Mouse (Mus musculus): Measurements from ENCODE around the gene Syt7. TPM values are rescaled to one million over a fixed set of nuclear protein-coding genes. Genes with fewer than 3 reads are reported as not detected.

Gene Syt7
- total RNA-seq, 2 experiments from 2014 or later: 315 to 321 TPM

GRCm38 (mm10) chr19:10413701-10414242 is 24.9 kb downstream of the Syt7 start:
- H3K27ac ChIP-seq: no peak overlapping the region
- no peak for TF ChIP-seq CTCF (conservative IDR thresholded peaks at IDR 0.05)

GRCm38 (mm10) chr19:10415508-10415907 is 26.6 kb downstream of the Syt7 start:
- no peak for TF ChIP-seq CTCF (conservative IDR thresholded peaks at IDR 0.05)
- Histone ChIP-seq H3K27ac (no peak overlapping the region), H3K4me3 (no peak overlapping the region)
- no peak for DNase-seq (ENCODE audit: low spot score in 2 of 2)

More at GRCm38 (mm10) chr19:10413701-10414242, 24.9 kb downstream of the Syt7 start:
- DNase-seq (ENCODE audit: low spot score in 2 of 2): no peak
- H3K4me3 ChIP-seq: no peak overlapping the region; the same call in 1 of the 2 replicates

- DNase-seq (ENCODE audit: low spot score in 2 of 2): no peak
- Histone ChIP-seq H3K4me3 (no peak overlapping the region), H3K27ac (peak overlapping the region; percentile 68)
- no peak for TF ChIP-seq CTCF (conservative IDR thresholded peaks at IDR 0.05)
These were observed 28.0 kb downstream of the Syt7 start for GRCm38 (mm10) chr19:10416889-10417288.

- Histone ChIP-seq H3K27ac (peak overlapping the region; percentile 68), H3K4me3 (no peak overlapping the region)
- no peak for TF ChIP-seq CTCF (conservative IDR thresholded peaks at IDR 0.05)
- DNase-seq (ENCODE audit: low spot score in 2 of 2): no peak
These were observed 28.5 kb downstream of the Syt7 start for GRCm38 (mm10) chr19:10417436-10417835.

GRCm38 (mm10) chr19:10421986-10422976 is 33.4 kb downstream of the Syt7 start:
- Histone ChIP-seq H3K4me3 (no peak overlapping the region), H3K27ac (no peak overlapping the region)
- no peak for TF ChIP-seq CTCF (conservative IDR thresholded peaks at IDR 0.05)
- no peak for DNase-seq (ENCODE audit: low spot score in 2 of 2)

GRCm38 (mm10) chr19:10424751-10425150 is 35.9 kb downstream of the Syt7 start:
- Histone ChIP-seq H3K27ac (no peak overlapping the region), H3K4me3 (no peak overlapping the region)
- DNase-seq (ENCODE audit: low spot score in 2 of 2): no peak
- TF ChIP-seq CTCF (conservative IDR thresholded peaks at IDR 0.05): no peak

GRCm38 (mm10) chr19:10425484-10426270 is 36.8 kb downstream of the Syt7 start:
- Histone ChIP-seq H3K27ac (peak overlapping the region; percentile 32; the same call in 1 of the 2 replicates), H3K4me3 (no peak overlapping the region)
- no peak for TF ChIP-seq CTCF (conservative IDR thresholded peaks at IDR 0.05)
- DNase-seq (ENCODE audit: low spot score in 2 of 2): no peak

- TF ChIP-seq CTCF (conservative IDR thresholded peaks at IDR 0.05): no peak
- peak overlapping the region; percentile 32; the same call in 1 of the 2 replicates for H3K27ac ChIP-seq
- no peak for DNase-seq (ENCODE audit: low spot score in 2 of 2)
- no peak overlapping the region for H3K4me3 ChIP-seq
These were observed 37.4 kb downstream of the Syt7 start for GRCm38 (mm10) chr19:10426312-10426711.

- no peak for DNase-seq (ENCODE audit: low spot score in 2 of 2)
- no peak for TF ChIP-seq CTCF (conservative IDR thresholded peaks at IDR 0.05)
- H3K4me3 ChIP-seq: no peak overlapping the region
- H3K27ac ChIP-seq: no peak overlapping the region
These were observed 37.9 kb downstream of the Syt7 start for GRCm38 (mm10) chr19:10426793-10427192.

- Histone ChIP-seq H3K4me3 (no peak overlapping the region), H3K27ac (no peak overlapping the region)
- no peak for TF ChIP-seq CTCF (conservative IDR thresholded peaks at IDR 0.05)
- no peak for DNase-seq (ENCODE audit: low spot score in 2 of 2)
These were observed 38.5 kb downstream of the Syt7 start for GRCm38 (mm10) chr19:10427431-10427830.

- no peak for DNase-seq (ENCODE audit: low spot score in 2 of 2)
- Histone ChIP-seq H3K27ac (0 out of 2 replicates have a peak overlapping the region, but pooled peaks have one; percentile 7), H3K4me3 (no peak overlapping the region)
- TF ChIP-seq CTCF (conservative IDR thresholded peaks at IDR 0.05): no peak
These were observed 40.5 kb downstream of the Syt7 start for GRCm38 (mm10) chr19:10429371-10429770.

GRCm38 (mm10) chr19:10431410-10431809 is 42.5 kb downstream of the Syt7 start:
- no peak for TF ChIP-seq CTCF (conservative IDR thresholded peaks at IDR 0.05)

GRCm38 (mm10) chr19:10431841-10432240 is 43.0 kb downstream of the Syt7 start:
- no peak for TF ChIP-seq CTCF (conservative IDR thresholded peaks at IDR 0.05)
- H3K4me3 ChIP-seq: no peak overlapping the region
- H3K27ac ChIP-seq: peak overlapping the region; percentile 80
- no peak for DNase-seq (ENCODE audit: low spot score in 2 of 2)

More at GRCm38 (mm10) chr19:10431410-10431809, 42.5 kb downstream of the Syt7 start:
- peak overlapping the region; percentile 80 for H3K27ac ChIP-seq
- DNase-seq (ENCODE audit: low spot score in 2 of 2): no peak
- H3K4me3 ChIP-seq: no peak overlapping the region
